Mouse (Mus musculus) embryonic facial prominence, embryonic 15.5 days (tissue): Measurements from ENCODE around the gene Dyrk2. TPM values are rescaled to one million over a fixed set of nuclear protein-coding genes. Genes with fewer than 3 reads are reported as not detected.

Experiments used
- ATAC-seq: fragments of 200-750 bp; cut with Nextera tagmentation; 2 replicates; pipeline ENCODE4 v1.8.0; 2017; ENCODE audit warnings: low read depth, moderate TSS enrichment; ENCODE audit not compliant: insufficient number of reproducible peaks, low FRiP score, low TSS enrichment
- H3K27ac ChIP-seq: fragments of 300-500 bp; sonication (generic); replicated peaks from 2 replicates; pipeline ENCODE4 v1.5.1; 2015; ENCODE audit warnings: mild to moderate bottlenecking, inconsistent platforms
- H3K27me3 ChIP-seq: fragments of 300-500 bp; sonication (generic); 2 replicates; pipeline ENCODE4 v1.6.1; 2015; ENCODE audit warnings: inconsistent platforms
- H3K36me3 ChIP-seq: fragments of 300-500 bp; sonication (generic); 2 replicates; pipeline ENCODE4 v1.6.1; 2015; ENCODE audit warnings: mild to moderate bottlenecking, inconsistent platforms
- H3K4me1 ChIP-seq: fragments of 300-500 bp; sonication (generic); 2 replicates; pipeline ENCODE4 v1.6.1; 2015; ENCODE audit warnings: inconsistent platforms
- H3K4me2 ChIP-seq: fragments of 300-500 bp; sonication (generic); replicated peaks from 2 replicates; pipeline ENCODE4 v1.6.1; 2015; ENCODE audit warnings: mild to moderate bottlenecking, inconsistent platforms
- H3K4me3 ChIP-seq: fragments of 300-500 bp; sonication (generic); replicated peaks from 2 replicates; pipeline ENCODE4 v1.5.1; 2015; ENCODE audit warnings: mild to moderate bottlenecking, inconsistent platforms
- H3K9ac ChIP-seq: fragments of 300-500 bp; sonication (generic); 2 replicates; pipeline ENCODE4 v1.6.1; 2015; ENCODE audit warnings: inconsistent platforms
- H3K9me3 ChIP-seq: fragments of 300-500 bp; sonication (generic); replicated peaks from 2 replicates; pipeline ENCODE4 v1.6.1; 2016; ENCODE audit warnings: inconsistent platforms
- WGBS: fragments of 180-500 bp; shearing (Covaris S2); methylation state at CpG from one replicate; pipeline ENCODE4 v1.1.7; 2015; 5-methylcytosine and 5-hydroxymethylcytosine counted together
- polyA plus RNA-seq: library from polyadenylated mRNA; unstranded; fragments of >200 nt; fragmentation: Nextera tagmentation; extraction: Ambion mirVana; gene quantifications from 2 replicates; pipeline ENCODE4 v1.2.1, GENCODE M21; 2015

The Dyrk2 gene
- polyA plus RNA-seq, 1 experiment from 2014 or later, result 9.3 TPM

DNA sequence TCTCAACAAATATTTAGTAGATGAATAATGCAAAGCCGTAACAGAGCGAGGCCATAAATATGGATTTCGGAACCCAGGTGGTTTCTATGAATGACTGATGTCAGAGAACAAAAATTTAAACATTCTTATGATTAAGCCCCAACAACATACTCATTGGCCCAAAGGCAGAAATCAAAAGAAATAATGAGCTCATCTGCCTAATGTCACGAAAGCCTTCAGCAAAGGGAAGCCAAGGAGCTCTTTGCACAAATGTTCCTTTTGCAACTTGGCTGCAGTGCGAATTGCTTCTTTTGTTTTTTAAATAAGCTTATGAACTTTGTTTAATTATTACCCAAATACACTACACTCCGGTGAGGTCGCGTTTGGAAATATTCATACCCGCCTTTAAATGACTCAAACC, 29.4 kb downstream of the Dyrk2 start:
- Histone ChIP-seq H3K27ac (no peak overlapping the region), H3K36me3 (no peaks in the 10 kb centered on the region), H3K4me3 (no peak overlapping the region), H3K4me2 (no peak overlapping the region), H3K9ac (no peak overlapping the region), H3K9me3 (no peaks in the 10 kb centered on the region), H3K27me3 (no peaks in the 10 kb centered on the region), H3K4me1 (0 out of 2 replicates have a peak, but pooled peaks cover 4% of the 10 kb centered on the region)
- 71% methylated on average over 9 of the region's 9 CpGs for WGBS
- ATAC-seq, result no peak

DNA sequence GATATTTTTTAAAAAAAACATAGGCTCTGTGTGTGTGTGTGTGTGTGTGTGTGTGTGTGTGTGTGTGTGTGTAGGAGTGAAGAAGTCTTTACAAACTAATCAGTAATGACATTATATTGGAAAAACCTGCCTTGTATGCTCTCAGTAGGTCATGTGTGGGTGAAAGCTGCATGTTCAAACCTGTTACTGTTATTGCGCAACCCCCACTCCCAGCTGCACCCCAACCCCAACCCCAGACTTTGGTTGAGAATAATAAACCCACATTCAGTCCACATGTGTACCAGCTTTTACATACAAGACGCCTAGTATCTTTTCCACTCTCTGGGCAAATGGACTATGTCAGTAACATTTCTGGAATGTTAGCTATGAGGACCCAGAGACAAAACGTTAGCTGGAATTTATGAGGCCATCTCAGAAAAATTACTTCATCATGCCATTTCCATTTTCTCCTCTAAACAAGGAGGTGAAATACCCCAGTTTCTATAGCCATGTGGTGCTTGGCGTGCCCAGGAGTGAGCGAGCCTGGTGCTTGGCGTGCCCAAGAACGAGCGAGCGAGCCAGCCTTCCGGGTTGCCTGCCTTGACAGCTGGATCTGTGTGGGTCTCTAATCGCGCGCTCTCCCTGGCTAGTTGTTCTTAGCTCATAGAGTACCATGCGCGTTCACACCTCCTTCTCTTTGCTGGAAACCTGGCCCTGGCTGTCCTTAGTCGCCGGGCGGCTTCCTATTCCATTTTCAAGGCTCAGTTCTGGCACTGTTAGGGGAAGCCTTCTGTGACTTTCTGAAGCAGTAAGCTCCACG, 30.5 kb downstream of the Dyrk2 start:
- Histone ChIP-seq H3K9ac (no peak overlapping the region), H3K27ac (no peak overlapping the region), H3K4me3 (no peak overlapping the region), H3K4me1 (0 out of 2 replicates have a peak, but pooled peaks cover 4% of the 10 kb centered on the region), H3K4me2 (no peak overlapping the region), H3K27me3 (no peaks in the 10 kb centered on the region), H3K9me3 (no peaks in the 10 kb centered on the region), H3K36me3 (no peaks in the 10 kb centered on the region)
- ATAC-seq, result no peak
- 74% methylated on average over 19 of the region's 19 CpGs for WGBS

GRCm38 (mm10) chr10:118837636-118838035, 32.4 kb downstream of the Dyrk2 start:
- no peaks in the 10 kb centered on the region for H3K9me3 ChIP-seq
- H3K4me1 ChIP-seq, result 0 out of 2 replicates have a peak, but pooled peaks cover 4% of the 10 kb centered on the region
- no peak for ATAC-seq
- no peak overlapping the region for H3K9ac ChIP-seq
- no peak overlapping the region for H3K27ac ChIP-seq
- H3K27me3 ChIP-seq, result no peaks in the 10 kb centered on the region
- no peak overlapping the region for H3K4me3 ChIP-seq
- no peaks in the 10 kb centered on the region for H3K36me3 ChIP-seq
- WGBS, result 62% methylated on average over 8 of the region's 8 CpGs
- H3K4me2 ChIP-seq, result no peak overlapping the region

DNA sequence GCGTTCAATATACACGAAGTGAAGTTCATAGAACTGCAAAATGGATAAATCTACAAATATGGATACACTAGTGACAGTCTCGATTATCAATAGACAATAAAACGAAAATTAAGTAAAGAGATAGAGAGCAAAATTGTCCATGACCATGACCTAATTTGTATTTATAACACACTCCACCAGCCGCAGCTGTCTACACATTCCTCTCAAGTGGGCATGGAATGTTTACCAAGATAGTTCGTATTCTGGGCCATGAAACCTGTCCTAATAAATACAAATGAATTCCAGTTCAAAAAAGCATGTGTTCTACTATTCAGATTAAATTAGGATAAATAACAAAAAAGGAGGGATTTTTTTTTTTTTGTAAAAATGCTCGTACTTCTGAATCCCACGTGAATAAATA, 38.8 kb downstream of the Dyrk2 start:
- no peak for ATAC-seq

GRCm38 (mm10) chr10:118829641-118830040, 40.4 kb downstream of the Dyrk2 start:
- WGBS, result 78% methylated on average over 2 of the region's 2 CpGs
- Histone ChIP-seq H3K4me1 (no peaks in the 10 kb centered on the region), H3K9me3 (no peaks in the 10 kb centered on the region), H3K27me3 (no peaks in the 10 kb centered on the region), H3K4me2 (no peak overlapping the region), H3K9ac (no peak overlapping the region), H3K27ac (no peak overlapping the region), H3K4me3 (no peak overlapping the region), H3K36me3 (no peaks in the 10 kb centered on the region)
- ATAC-seq, result no peak

More for the DNA sequence above, 38.8 kb downstream of the Dyrk2 start:
- Histone ChIP-seq H3K4me1 (no peaks in the 10 kb centered on the region), H3K4me3 (no peak overlapping the region), H3K36me3 (no peaks in the 10 kb centered on the region), H3K9ac (no peak overlapping the region), H3K4me2 (no peak overlapping the region), H3K27ac (no peak overlapping the region), H3K27me3 (no peaks in the 10 kb centered on the region), H3K9me3 (no peaks in the 10 kb centered on the region)
- WGBS, result 72% methylated on average over 8 of the region's 8 CpGs

GRCm38 (mm10) chr10:118827116-118827515, 42.9 kb downstream of the Dyrk2 start:
- Histone ChIP-seq H3K4me1 (no peaks in the 10 kb centered on the region), H3K4me3 (no peak overlapping the region), H3K27me3 (no peaks in the 10 kb centered on the region), H3K27ac (no peak overlapping the region), H3K9me3 (no peaks in the 10 kb centered on the region), H3K9ac (no peak overlapping the region), H3K4me2 (no peak overlapping the region), H3K36me3 (no peaks in the 10 kb centered on the region)
- WGBS, result 92% methylated on average over 7 of the region's 7 CpGs
- no peak for ATAC-seq

DNA sequence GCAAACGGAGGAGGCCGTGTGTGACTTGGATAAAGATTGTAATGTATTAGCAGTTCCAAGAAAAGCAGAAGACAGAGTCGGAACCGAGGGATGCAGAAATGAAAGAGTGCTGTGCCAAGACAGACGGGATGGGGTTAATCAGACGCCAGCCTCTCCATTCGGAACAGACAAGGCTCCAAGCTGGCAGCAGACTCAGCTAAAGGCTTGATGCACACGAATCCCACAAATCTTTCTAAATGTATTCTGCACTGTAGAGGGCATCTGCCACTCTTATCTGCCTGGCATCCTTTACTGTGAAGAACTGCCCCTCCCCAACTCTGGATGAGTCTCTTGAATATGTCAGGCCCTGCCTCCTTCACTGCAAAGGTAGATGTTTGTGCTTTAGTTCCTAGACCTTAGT, 45.2 kb downstream of the Dyrk2 start:
- no peak overlapping the region for H3K9ac ChIP-seq
- H3K27me3 ChIP-seq, result no peaks in the 10 kb centered on the region
- H3K4me1 ChIP-seq, result 0 out of 2 replicates have a peak, but pooled peaks cover 3% of the 10 kb centered on the region
- ATAC-seq, result no peak
- H3K4me2 ChIP-seq, result no peak overlapping the region
- H3K4me3 ChIP-seq, result no peak overlapping the region
- 69% methylated on average over 8 of the region's 8 CpGs for WGBS
- no peak overlapping the region for H3K27ac ChIP-seq
- H3K9me3 ChIP-seq, result no peaks in the 10 kb centered on the region
- no peaks in the 10 kb centered on the region for H3K36me3 ChIP-seq

- Histone ChIP-seq H3K27me3 (no peaks in the 10 kb centered on the region), H3K4me1 (0 out of 2 replicates have a peak, but pooled peaks cover 3% of the 10 kb centered on the region), H3K27ac (no peak overlapping the region), H3K4me2 (no peak overlapping the region), H3K4me3 (no peak overlapping the region), H3K9me3 (no peaks in the 10 kb centered on the region), H3K36me3 (no peaks in the 10 kb centered on the region), H3K9ac (no peak overlapping the region)
- ATAC-seq, result peak; percentile 88
- 28% methylated on average over 7 of the region's 7 CpGs for WGBS
These were observed 49.1 kb downstream of the Dyrk2 start for GRCm38 (mm10) chr10:118820901-118821300.

- no peaks in the 10 kb centered on the region for H3K9me3 ChIP-seq
- no peak overlapping the region for H3K9ac ChIP-seq
- H3K36me3 ChIP-seq, result no peaks in the 10 kb centered on the region
- H3K27me3 ChIP-seq, result no peaks in the 10 kb centered on the region
- H3K4me3 ChIP-seq, result no peak overlapping the region
- H3K4me1 ChIP-seq, result 0 out of 2 replicates have a peak, but pooled peaks cover 3% of the 10 kb centered on the region
- H3K4me2 ChIP-seq, result no peak overlapping the region
- WGBS, result 77% methylated on average over 4 of the region's 4 CpGs
- H3K27ac ChIP-seq, result no peak overlapping the region
- ATAC-seq, result no peak
These were observed 50.2 kb downstream of the Dyrk2 start for GRCm38 (mm10) chr10:118819846-118820245.

- H3K4me2 ChIP-seq, result no peak overlapping the region
- no peak overlapping the region for H3K9ac ChIP-seq
- no peak overlapping the region for H3K27ac ChIP-seq
- H3K4me3 ChIP-seq, result no peak overlapping the region
- no peaks in the 10 kb centered on the region for H3K27me3 ChIP-seq
- H3K9me3 ChIP-seq, result no peaks in the 10 kb centered on the region
- ATAC-seq, result no peak
- H3K4me1 ChIP-seq, result 0 out of 2 replicates have a peak, but pooled peaks cover 3% of the 10 kb centered on the region
- WGBS, result 88% methylated on average over 6 of the region's 6 CpGs
- H3K36me3 ChIP-seq, result no peaks in the 10 kb centered on the region
These were observed 52.9 kb downstream of the Dyrk2 start for GRCm38 (mm10) chr10:118817089-118817488.

GRCm38 (mm10) chr10:118811945-118812344, 58.1 kb downstream of the Dyrk2 start:
- H3K9ac ChIP-seq, result no peak overlapping the region
- ATAC-seq, result no peak
- H3K4me2 ChIP-seq, result no peak overlapping the region
- WGBS, result 70% methylated on average over 6 of the region's 6 CpGs
- H3K9me3 ChIP-seq, result no peaks in the 10 kb centered on the region
- H3K4me3 ChIP-seq, result no peak overlapping the region
- no peak overlapping the region for H3K27ac ChIP-seq
- H3K4me1 ChIP-seq, result peaks cover 8% of the 10 kb centered on the region; the same call in 1 of the 2 replicates
- no peaks in the 10 kb centered on the region for H3K27me3 ChIP-seq
- no peaks in the 10 kb centered on the region for H3K36me3 ChIP-seq
